Mouse (Mus musculus) thymus, adult 2 months (tissue): ENCODE results near the gene Cish.

Source experiments
- CTCF ChIP-seq: fragments of 200-500 bp; IDR thresholded peaks from 2 replicates; pipeline ENCODE4 v1.5.1; 2012; ENCODE audit warnings: mild to moderate bottlenecking, control low read depth, low read length, moderate library complexity, borderline replicate concordance; ENCODE audit not compliant: control insufficient read depth, poor library complexity, insufficient read depth; ENCODE audit errors: extremely low read depth
- POLR2A ChIP-seq: fragments of 200-500 bp; IDR thresholded peaks from 2 replicates; pipeline ENCODE4 v1.6.1; 2012; ENCODE audit warnings: mild to moderate bottlenecking, low read length, control low read depth, moderate library complexity; ENCODE audit not compliant: control insufficient read depth, poor library complexity, insufficient read depth; ENCODE audit errors: extremely low read depth

GRCm38 (mm10) chr9:107264731-107265130 is 31.1 kb upstream of the Cish start:
- no peak for TF ChIP-seq POLR2A
- TF ChIP-seq CTCF, result no peak
